Mouse (Mus musculus) limb, embryonic 12.5 days (tissue): ENCODE results near the gene Rnd2. TPM values are rescaled to one million over a fixed set of nuclear protein-coding genes. Genes with fewer than 3 reads are reported as not detected.

Source experiments
- ATAC-seq: fragments of 200-750 bp; cut with Nextera tagmentation; 2 replicates; pipeline ENCODE4 v1.8.0; 2017; ENCODE audit warnings: low read depth, moderate TSS enrichment; ENCODE audit not compliant: insufficient number of reproducible peaks, insufficient read depth, low FRiP score, low TSS enrichment
- H3K27ac ChIP-seq: fragments of 300-500 bp; sonication (generic); 2 replicates; pipeline ENCODE4 v1.5.1; 2016; ENCODE audit warnings: mild to moderate bottlenecking, moderate library complexity
- H3K27me3 ChIP-seq: fragments of 300-500 bp; sonication (generic); 2 replicates; pipeline ENCODE4 v1.6.1; 2016; ENCODE audit warnings: mild to moderate bottlenecking, moderate library complexity
- H3K36me3 ChIP-seq: fragments of 300-500 bp; sonication (generic); 2 replicates; pipeline ENCODE4 v1.6.1; 2016; ENCODE audit warnings: mild to moderate bottlenecking, moderate library complexity
- H3K4me1 ChIP-seq: fragments of 300-500 bp; sonication (generic); replicated peaks from 2 replicates; pipeline ENCODE4 v1.6.1; 2016
- H3K4me2 ChIP-seq: fragments of 300-500 bp; sonication (generic); 2 replicates; pipeline ENCODE4 v1.6.1; 2016; ENCODE audit warnings: mild to moderate bottlenecking, moderate library complexity
- H3K4me3 ChIP-seq: fragments of 300-500 bp; sonication (generic); replicated peaks from 2 replicates; pipeline ENCODE4 v1.5.1; 2016; ENCODE audit warnings: mild to moderate bottlenecking
- H3K9ac ChIP-seq: fragments of 300-500 bp; sonication (generic); replicated peaks from 2 replicates; pipeline ENCODE4 v1.6.1; 2016; ENCODE audit warnings: mild to moderate bottlenecking, moderate library complexity
- H3K9me3 ChIP-seq: fragments of 300-500 bp; sonication (generic); 2 replicates; pipeline ENCODE4 v1.6.1; 2016; ENCODE audit warnings: mild to moderate bottlenecking, moderate library complexity
- WGBS: fragments of 180-500 bp; shearing (Covaris S2); methylation state at CpG from one replicate; pipeline ENCODE4 v1.1.7; 2016; 5-methylcytosine and 5-hydroxymethylcytosine counted together
- microRNA-seq: library from miRNA; unstranded; fragments of <30 nt; microRNA quantifications from one replicate; pipeline ENCODE4, GENCODE M21; 2017
- polyA plus RNA-seq: library from polyadenylated mRNA; unstranded; fragments of >200 nt; fragmentation: Nextera tagmentation; extraction: Ambion mirVana; gene quantifications from 2 replicates; pipeline ENCODE4 v1.2.1, GENCODE M21; 2016

The Rnd2 gene
- polyA plus RNA-seq, 1 experiment from 2014 or later = 9.7 TPM

GRCm38 (mm10) chr11:101483804-101484203 lies 19.0 kb downstream of the Rnd2 start:
- Histone ChIP-seq H3K9me3 (no peaks in the 10 kb centered on the region), H3K36me3 (peaks cover 19% of the 10 kb centered on the region), H3K4me2 (no peak overlapping the region), H3K4me3 (no peak overlapping the region), H3K27me3 (peaks cover 6% of the 10 kb centered on the region; the same call in 1 of the 2 replicates), H3K4me1 (peaks cover 7% of the 10 kb centered on the region; the same call in 1 of the 2 replicates), H3K9ac (no peak overlapping the region), H3K27ac (no peak overlapping the region)
- 49% methylated on average over 3 of the region's 3 CpGs for WGBS
- ATAC-seq = no peak

- H3K4me2 ChIP-seq = no peak overlapping the region
- H3K9ac ChIP-seq = no peak overlapping the region
- no peak overlapping the region for H3K4me3 ChIP-seq
- peaks cover 3% of the 10 kb centered on the region; the same call in 1 of the 2 replicates for H3K27me3 ChIP-seq
- WGBS = 83% methylated on average over 6 of the region's 6 CpGs
- no peaks in the 10 kb centered on the region for H3K9me3 ChIP-seq
- H3K27ac ChIP-seq = no peak overlapping the region
- ATAC-seq = no peak
- peaks cover 3% of the 10 kb centered on the region; the same call in 1 of the 2 replicates for H3K4me1 ChIP-seq
- peaks cover 23% of the 10 kb centered on the region for H3K36me3 ChIP-seq
Measured at GRCm38 (mm10) chr11:101484245-101484644, 19.4 kb downstream of the Rnd2 start.

- Histone ChIP-seq H3K4me1 (no peaks in the 10 kb centered on the region; the same call in 1 of the 2 replicates), H3K9me3 (no peaks in the 10 kb centered on the region), H3K4me2 (no peak overlapping the region), H3K9ac (no peak overlapping the region), H3K27me3 (no peaks in the 10 kb centered on the region), H3K36me3 (peaks cover 28% of the 10 kb centered on the region), H3K27ac (no peak overlapping the region), H3K4me3 (no peak overlapping the region)
- 86% methylated on average over 7 of the region's 7 CpGs for WGBS
- no peak for ATAC-seq
Measured at GRCm38 (mm10) chr11:101484814-101485213, 20.0 kb downstream of the Rnd2 start.

- ATAC-seq = no peak
- 43% methylated on average over 6 of the region's 6 CpGs for WGBS
- H3K9me3 ChIP-seq = no peaks in the 10 kb centered on the region
- H3K27ac ChIP-seq = no peak overlapping the region
- peaks cover 36% of the 10 kb centered on the region for H3K36me3 ChIP-seq
- H3K9ac ChIP-seq = no peak overlapping the region
- H3K27me3 ChIP-seq = no peaks in the 10 kb centered on the region
- no peaks in the 10 kb centered on the region; the same call in 1 of the 2 replicates for H3K4me1 ChIP-seq
- no peak overlapping the region for H3K4me3 ChIP-seq
- H3K4me2 ChIP-seq = no peak overlapping the region
Measured at GRCm38 (mm10) chr11:101485509-101486028, 20.8 kb downstream of the Rnd2 start.

GRCm38 (mm10) chr11:101486126-101486525 lies 21.3 kb downstream of the Rnd2 start:
- no peak overlapping the region for H3K4me3 ChIP-seq

GRCm38 (mm10) chr11:101506269-101506780 lies 41.5 kb downstream of the Rnd2 start:
- WGBS = 93% methylated on average over 5 of the region's 5 CpGs
- peaks cover 71% of the 10 kb centered on the region for H3K36me3 ChIP-seq

More at GRCm38 (mm10) chr11:101486126-101486525, 21.3 kb downstream of the Rnd2 start:
- Histone ChIP-seq H3K4me2 (no peak overlapping the region), H3K27me3 (no peaks in the 10 kb centered on the region), H3K4me1 (no peaks in the 10 kb centered on the region; the same call in 1 of the 2 replicates), H3K9me3 (no peaks in the 10 kb centered on the region), H3K9ac (no peak overlapping the region), H3K36me3 (peaks cover 38% of the 10 kb centered on the region), H3K27ac (no peak overlapping the region)
- ATAC-seq = no peak
- 76% methylated on average over 6 of the region's 6 CpGs for WGBS

GRCm38 (mm10) chr11:101507090-101507489 lies 42.3 kb downstream of the Rnd2 start:
- H3K36me3 ChIP-seq = peaks cover 69% of the 10 kb centered on the region
- no peak for ATAC-seq
- H3K4me2 ChIP-seq = no peak overlapping the region
- H3K4me3 ChIP-seq = no peak overlapping the region
- H3K27ac ChIP-seq = no peak overlapping the region
- 93% methylated on average over 7 of the region's 7 CpGs for WGBS
- H3K9me3 ChIP-seq = no peaks in the 10 kb centered on the region
- H3K27me3 ChIP-seq = no peaks in the 10 kb centered on the region
- H3K4me1 ChIP-seq = no peaks in the 10 kb centered on the region
- H3K9ac ChIP-seq = no peak overlapping the region

More at GRCm38 (mm10) chr11:101506269-101506780, 41.5 kb downstream of the Rnd2 start:
- no peak overlapping the region for H3K4me3 ChIP-seq
- no peak overlapping the region for H3K27ac ChIP-seq
- H3K4me2 ChIP-seq = no peak overlapping the region
- no peaks in the 10 kb centered on the region for H3K27me3 ChIP-seq
- H3K4me1 ChIP-seq = no peaks in the 10 kb centered on the region
- no peaks in the 10 kb centered on the region for H3K9me3 ChIP-seq
- H3K9ac ChIP-seq = no peak overlapping the region
- no peak for ATAC-seq

GRCm38 (mm10) chr11:101518937-101519336 lies 54.1 kb downstream of the Rnd2 start:
- WGBS = 84% methylated on average over 5 of the region's 5 CpGs
- no peaks in the 10 kb centered on the region for H3K4me1 ChIP-seq
- H3K36me3 ChIP-seq = peaks cover 56% of the 10 kb centered on the region
- H3K27ac ChIP-seq = no peak overlapping the region
- H3K4me3 ChIP-seq = no peak overlapping the region
- H3K9me3 ChIP-seq = no peaks in the 10 kb centered on the region
- no peak overlapping the region for H3K4me2 ChIP-seq
- H3K27me3 ChIP-seq = no peaks in the 10 kb centered on the region
- ATAC-seq = no peak
- H3K9ac ChIP-seq = no peak overlapping the region

GRCm38 (mm10) chr11:101519364-101519763 lies 54.6 kb downstream of the Rnd2 start:
- ATAC-seq = no peak
- Histone ChIP-seq H3K9me3 (no peaks in the 10 kb centered on the region), H3K27me3 (no peaks in the 10 kb centered on the region), H3K9ac (no peak overlapping the region), H3K4me1 (no peaks in the 10 kb centered on the region), H3K36me3 (peaks cover 56% of the 10 kb centered on the region), H3K4me2 (no peak overlapping the region), H3K27ac (no peak overlapping the region), H3K4me3 (no peak overlapping the region)
- 90% methylated on average over 6 of the region's 6 CpGs for WGBS

Small RNA genes within 50 kb of the gene (microRNA-seq; reads per million reads assigned to microRNA genes)
- not detected for gene Mir6929

Other genes starting within 250 kb of the Rnd2 start
- 14.2 and 16.4 TPM in 2 replicates for gene Ezh1, start 238.5 kb upstream of the Rnd2 start, polyA plus RNA-seq
- gene Ramp2, start 219.0 kb upstream of the Rnd2 start, polyA plus RNA-seq = 53.0 and 61.5 TPM in 2 replicates
- 94.1 and 104 TPM in 2 replicates for gene Vps25, start 211.3 kb upstream of the Rnd2 start, polyA plus RNA-seq
- 9.4 and 12.4 TPM in 2 replicates for gene Wnk4, start 204.4 kb upstream of the Rnd2 start, polyA plus RNA-seq
- 1.0 and 1.6 TPM in 2 replicates for gene Cntd1, start 186.0 kb upstream of the Rnd2 start, polyA plus RNA-seq
- 193 and 204 TPM in 2 replicates for gene Coa3, start 185.9 kb upstream of the Rnd2 start, polyA plus RNA-seq
- 126 and 129 TPM in 2 replicates for gene Becn1, start 162.7 kb upstream of the Rnd2 start, polyA plus RNA-seq
- gene Psme3, start 148.8 kb upstream of the Rnd2 start, polyA plus RNA-seq = 154 and 167 TPM in 2 replicates
- 2.0 and 2.3 TPM in 2 replicates for gene Aoc2, start 139.9 kb upstream of the Rnd2 start, polyA plus RNA-seq
- 0.05 TPM in 1 of 2 replicates, not detected in the other for gene Aoc3, start 134.4 kb upstream of the Rnd2 start, polyA plus RNA-seq
- gene G6pc, start 97.4 kb upstream of the Rnd2 start, polyA plus RNA-seq = not detected in 2 replicates
- gene Aarsd1, start 47.4 kb upstream of the Rnd2 start, polyA plus RNA-seq = 86.6 and 94.2 TPM in 2 replicates
- gene Gm27029, start 40.2 kb upstream of the Rnd2 start, polyA plus RNA-seq = 8.2 and 9.8 TPM in 2 replicates
- 22.0 and 24.0 TPM in 2 replicates for gene Rundc1, start 39.9 kb upstream of the Rnd2 start, polyA plus RNA-seq
- gene Ptges3l, start 39.7 kb upstream of the Rnd2 start, polyA plus RNA-seq = 7.8 and 9.4 TPM in 2 replicates
- 382 and 394 TPM in 2 replicates for gene Rpl27, start 22.7 kb upstream of the Rnd2 start, polyA plus RNA-seq
- 6.3 and 6.6 TPM in 2 replicates for gene Ifi35, start 16.6 kb upstream of the Rnd2 start, polyA plus RNA-seq
- 23.2 and 26.7 TPM in 2 replicates for gene Vat1, start 1.2 kb downstream of the Rnd2 start, polyA plus RNA-seq
- 19.0 and 21.0 TPM in 2 replicates for gene Brca1, start 87.0 kb downstream of the Rnd2 start, polyA plus RNA-seq
- gene Nbr1, start 87.2 kb downstream of the Rnd2 start, polyA plus RNA-seq = 81.6 and 83.8 TPM in 2 replicates
- 1.4 and 2.9 TPM in 2 replicates for gene Tmem106a, start 117.2 kb downstream of the Rnd2 start, polyA plus RNA-seq
- gene Gm11634, start 134.3 kb downstream of the Rnd2 start, polyA plus RNA-seq = not detected in 2 replicates
- gene Rdm1, start 162.2 kb downstream of the Rnd2 start, polyA plus RNA-seq = 37.0 and 37.8 TPM in 2 replicates
- gene Arl4d, start 200.5 kb downstream of the Rnd2 start, polyA plus RNA-seq = 1.7 and 2.5 TPM in 2 replicates